Mouse (Mus musculus) heart, embryonic 11.5 days (tissue): ENCODE results near the gene Rnf215. TPM values are rescaled to one million over a fixed set of nuclear protein-coding genes. Genes with fewer than 3 reads are reported as not detected.
A peak's percentile ranks its signal among the peaks of the same experiment; 100 is the strongest.

Experiments
- ATAC-seq: fragments of 200-750 bp; cut with Nextera tagmentation; replicated peaks from 2 replicates; pipeline ENCODE4 v1.8.0; 2017; ENCODE audit warnings: moderate library complexity; ENCODE audit not compliant: insufficient number of reproducible peaks, low FRiP score, low TSS enrichment
- H3K27ac ChIP-seq: fragments of 300-500 bp; sonication (generic); 2 replicates; pipeline ENCODE4 v1.5.1; 2014; ENCODE audit warnings: mild to moderate bottlenecking, low read depth, low read length
- H3K27me3 ChIP-seq: fragments of 300-500 bp; sonication (generic); 2 replicates; pipeline ENCODE4 v1.6.1; 2014; ENCODE audit warnings: mild to moderate bottlenecking, low read length, mixed read lengths; ENCODE audit not compliant: control insufficient read depth, insufficient read depth
- H3K36me3 ChIP-seq: fragments of 300-500 bp; sonication (generic); 2 replicates; pipeline ENCODE4 v1.6.1; 2014; ENCODE audit warnings: mild to moderate bottlenecking, low read length, moderate library complexity, mixed read lengths; ENCODE audit not compliant: control insufficient read depth, insufficient read depth
- H3K4me1 ChIP-seq: fragments of 300-500 bp; sonication (generic); 2 replicates; pipeline ENCODE4 v1.6.1; 2014; ENCODE audit warnings: low read length; ENCODE audit not compliant: control insufficient read depth, insufficient read depth
- H3K4me2 ChIP-seq: fragments of 300-500 bp; sonication (generic); 2 replicates; pipeline ENCODE4 v1.6.1; 2014; ENCODE audit warnings: mild to moderate bottlenecking, moderate library complexity
- H3K4me3 ChIP-seq: fragments of 300-500 bp; sonication (generic); 2 replicates; pipeline ENCODE4 v1.5.1; 2014; ENCODE audit warnings: low read depth, low read length
- H3K9ac ChIP-seq: fragments of 300-500 bp; sonication (generic); 2 replicates; pipeline ENCODE4 v1.6.1; 2014; ENCODE audit warnings: mild to moderate bottlenecking, low read depth, low read length, moderate library complexity
- H3K9me3 ChIP-seq: fragments of 300-500 bp; sonication (generic); replicated peaks from 2 replicates; pipeline ENCODE4 v1.6.1; 2016; ENCODE audit warnings: low read length; ENCODE audit not compliant: control insufficient read depth
- WGBS: fragments of 180-500 bp; shearing (Covaris S2); extraction: QIAGEN DNeasy Blood & Tissue Kit; methylation state at CpG from one replicate; pipeline ENCODE4 v1.1.7; 2014; ENCODE audit not compliant: insufficient replicate concordance; 5-methylcytosine and 5-hydroxymethylcytosine counted together
- polyA plus RNA-seq: library from polyadenylated mRNA; unstranded; fragments of >200 nt; fragmentation: Nextera tagmentation; extraction: Ambion mirVana; gene quantifications from 2 replicates; pipeline ENCODE4 v1.2.1, GENCODE M21; 2014

Rnf215 gene
- polyA plus RNA-seq, 1 experiment from 2014 or later = 13.7 TPM

DNA sequence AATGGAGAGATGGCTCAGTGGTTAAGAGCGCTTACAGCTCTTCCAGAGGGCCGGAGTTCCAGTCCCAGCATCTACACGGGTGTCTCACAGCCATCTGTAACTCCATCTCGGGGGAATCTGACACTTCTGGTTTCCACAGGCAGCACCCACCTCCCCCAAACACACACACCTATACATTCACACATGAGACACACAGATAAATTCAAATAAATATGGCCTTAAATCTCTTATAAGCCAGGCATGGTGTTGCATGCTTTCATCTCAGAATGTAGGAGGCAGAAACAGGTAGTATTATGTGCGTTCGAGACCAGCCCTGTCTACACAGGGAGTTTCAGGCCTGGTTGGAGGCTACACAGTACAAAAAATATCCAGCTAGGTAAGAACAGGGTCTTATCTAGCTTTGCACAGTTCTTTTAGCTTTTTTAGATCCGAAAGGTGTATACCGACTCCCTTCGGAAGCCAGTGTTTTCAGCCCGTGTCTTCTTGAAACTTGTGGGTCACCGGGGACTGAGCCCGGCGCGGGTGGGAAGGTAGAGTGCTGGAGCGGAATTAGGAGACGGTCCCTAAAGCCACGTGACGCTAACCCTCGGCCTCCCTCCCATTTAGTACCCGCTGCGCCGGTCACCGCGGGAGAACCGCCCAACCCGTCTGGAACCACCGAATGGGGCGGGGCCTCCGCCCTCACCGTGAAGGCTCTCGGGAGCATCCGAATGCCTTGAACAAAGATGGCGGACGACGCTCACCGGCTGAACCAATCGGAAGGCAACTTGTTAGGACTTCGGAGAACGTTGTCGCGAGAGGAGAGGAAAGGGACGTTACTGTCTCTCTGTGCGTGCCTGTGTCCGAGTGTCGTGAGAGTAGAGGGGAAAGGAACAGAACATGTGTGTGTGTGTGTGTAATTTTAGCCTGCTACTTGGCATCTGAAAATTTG lies 38.7 kb upstream of the Rnf215 start:
- Histone ChIP-seq H3K4me1 (peaks cover 19% of the 10 kb centered on the region; the same call in 1 of the 2 replicates), H3K27ac (peak overlapping the region; percentile 92), H3K4me2 (peak overlapping the region; percentile 95), H3K9ac (peak overlapping the region; percentile 92), H3K36me3 (peaks cover 8% of the 10 kb centered on the region), H3K4me3 (peak overlapping the region; percentile 61), H3K27me3 (no peaks in the 10 kb centered on the region), H3K9me3 (no peaks in the 10 kb centered on the region)
- ATAC-seq = peak; percentile 94
- WGBS = 3% methylated on average over 45 of the region's 45 CpGs

DNA sequence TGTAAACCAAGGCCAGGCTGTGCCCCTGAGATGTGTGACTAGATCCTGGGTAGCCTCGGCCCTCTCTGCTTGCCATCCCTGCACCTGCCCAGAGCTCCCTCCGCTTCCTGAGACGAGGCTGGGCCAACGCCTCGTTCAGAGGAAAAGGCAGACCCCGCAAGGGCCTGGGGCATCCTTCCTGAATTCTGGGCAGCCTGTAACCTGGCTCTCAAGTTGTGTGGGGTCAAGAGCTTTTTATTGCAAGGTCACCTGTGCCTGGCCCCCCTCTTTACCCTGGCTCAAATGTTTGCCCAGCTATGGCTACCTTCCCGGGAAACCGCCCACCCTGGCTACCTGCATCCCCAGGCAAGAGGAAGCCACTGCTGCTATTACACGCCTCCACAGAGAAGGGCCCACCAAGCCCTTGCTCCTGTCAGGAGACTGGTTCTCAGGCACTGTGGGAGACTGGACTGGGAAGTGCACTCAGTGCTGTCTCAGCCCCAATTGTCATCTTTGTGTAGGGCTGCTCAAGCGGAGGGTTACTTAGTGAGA lies 37.8 kb upstream of the Rnf215 start:
- peak overlapping the region; percentile 95 for H3K4me2 ChIP-seq
- 33% methylated on average over 10 of the region's 10 CpGs for WGBS
- H3K27ac ChIP-seq = peak overlapping the region; percentile 92
- peak overlapping the region; percentile 61 for H3K4me3 ChIP-seq
- H3K9me3 ChIP-seq = no peaks in the 10 kb centered on the region
- peaks cover 19% of the 10 kb centered on the region; the same call in 1 of the 2 replicates for H3K4me1 ChIP-seq
- no peaks in the 10 kb centered on the region for H3K27me3 ChIP-seq
- peak overlapping the region; percentile 92 for H3K9ac ChIP-seq
- no peaks in the 10 kb centered on the region; the same call in 1 of the 2 replicates for H3K36me3 ChIP-seq
- no peak for ATAC-seq

- H3K4me1 ChIP-seq = peaks cover 19% of the 10 kb centered on the region; the same call in 1 of the 2 replicates
- no peak overlapping the region for H3K4me2 ChIP-seq
- H3K27me3 ChIP-seq = no peaks in the 10 kb centered on the region
- ATAC-seq = no peak
- WGBS = 68% methylated on average over 8 of the region's 8 CpGs
- H3K27ac ChIP-seq = no peak overlapping the region
- H3K9me3 ChIP-seq = no peaks in the 10 kb centered on the region
- no peak overlapping the region for H3K9ac ChIP-seq
- no peaks in the 10 kb centered on the region; the same call in 1 of the 2 replicates for H3K36me3 ChIP-seq
- H3K4me3 ChIP-seq = no peak overlapping the region
These were observed 36.9 kb upstream of the Rnf215 start for GRCm38 (mm10) chr11:4098120-4098519.

DNA sequence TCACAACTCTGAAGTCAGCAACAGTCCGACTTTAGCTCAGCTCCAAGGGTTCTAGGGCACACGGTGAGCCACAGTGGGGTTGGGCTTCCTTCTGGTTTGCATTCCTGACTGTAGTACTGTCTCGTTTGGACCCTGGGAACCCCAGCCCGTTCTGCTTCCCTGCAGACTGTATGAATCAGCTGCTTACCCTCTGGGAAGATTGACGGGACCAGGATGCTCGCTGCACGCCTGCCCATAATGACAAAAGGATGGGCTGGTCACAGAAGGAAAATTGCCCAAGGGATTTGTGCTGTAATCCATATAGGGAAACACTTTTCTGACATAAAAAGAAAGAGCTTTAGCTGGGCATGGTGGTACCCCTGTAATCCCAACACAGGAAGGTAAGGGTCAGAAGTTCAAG lies 36.2 kb upstream of the Rnf215 start:
- H3K27ac ChIP-seq = no peak overlapping the region
- no peak for ATAC-seq
- H3K36me3 ChIP-seq = no peaks in the 10 kb centered on the region; the same call in 1 of the 2 replicates
- H3K9me3 ChIP-seq = no peaks in the 10 kb centered on the region
- no peaks in the 10 kb centered on the region for H3K27me3 ChIP-seq
- peaks cover 15% of the 10 kb centered on the region; the same call in 1 of the 2 replicates for H3K4me1 ChIP-seq
- no peak overlapping the region for H3K9ac ChIP-seq
- 73% methylated on average over 7 of the region's 7 CpGs for WGBS
- H3K4me2 ChIP-seq = no peak overlapping the region
- H3K4me3 ChIP-seq = no peak overlapping the region

DNA sequence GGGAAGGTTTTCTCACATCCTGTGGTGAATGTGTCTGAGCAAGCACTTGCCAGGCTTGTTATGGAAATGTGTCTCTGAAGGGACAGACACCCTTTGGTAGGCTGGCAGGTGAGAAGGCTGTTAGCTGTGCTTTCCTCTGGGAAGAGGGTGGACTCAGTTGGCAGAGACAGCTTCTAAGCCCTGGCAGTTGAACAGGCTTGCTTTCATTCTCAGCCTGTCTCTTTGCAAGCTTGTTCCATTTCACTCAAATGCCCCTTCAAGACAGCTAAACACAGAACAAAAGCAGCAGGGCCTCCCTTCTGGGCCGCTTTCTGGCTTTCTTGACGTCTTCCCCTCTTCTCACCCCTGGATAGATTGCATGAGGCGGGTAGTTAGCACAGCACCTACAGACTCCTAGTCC lies 35.6 kb upstream of the Rnf215 start:
- Histone ChIP-seq H3K27ac (no peak overlapping the region), H3K9me3 (no peaks in the 10 kb centered on the region), H3K36me3 (no peaks in the 10 kb centered on the region), H3K27me3 (no peaks in the 10 kb centered on the region), H3K4me2 (no peak overlapping the region), H3K4me3 (no peak overlapping the region), H3K9ac (no peak overlapping the region), H3K4me1 (peaks cover 14% of the 10 kb centered on the region; the same call in 1 of the 2 replicates)
- ATAC-seq = no peak
- 68% methylated on average over 3 of the region's 3 CpGs for WGBS

DNA sequence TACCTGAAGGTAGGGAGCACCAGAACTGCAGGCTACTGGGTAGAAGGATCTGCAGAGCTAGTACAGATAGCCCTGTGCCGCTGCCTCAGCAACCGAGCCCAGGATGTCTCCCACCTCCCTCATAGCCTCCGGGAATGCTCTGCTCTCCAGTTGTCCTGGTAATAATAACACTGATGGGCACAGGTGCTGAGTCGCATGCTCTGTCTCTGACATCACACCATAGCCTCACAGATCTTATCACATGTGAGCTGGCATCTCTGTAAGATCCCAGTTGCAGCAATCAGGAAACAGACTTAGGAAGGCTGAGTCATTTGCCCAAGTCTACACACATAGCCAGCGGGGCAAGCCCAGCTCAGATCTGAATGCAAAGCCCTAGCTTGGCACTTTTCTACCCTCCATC lies 33.2 kb upstream of the Rnf215 start:
- ATAC-seq = no peak
- 72% methylated on average over 5 of the region's 5 CpGs for whole genome bisulfite sequencing
- Histone ChIP-seq H3K4me3 (no peak overlapping the region), H3K4me1 (0 out of 2 replicates have a peak, but pooled peaks cover 3% of the 10 kb centered on the region), H3K27ac (no peak overlapping the region), H3K4me2 (no peak overlapping the region), H3K27me3 (no peaks in the 10 kb centered on the region), H3K9me3 (no peaks in the 10 kb centered on the region), H3K9ac (no peak overlapping the region), H3K36me3 (no peaks in the 10 kb centered on the region)

GRCm38 (mm10) chr11:4103522-4103921 lies 31.5 kb upstream of the Rnf215 start:
- Histone ChIP-seq H3K27me3 (no peaks in the 10 kb centered on the region), H3K4me2 (no peak overlapping the region), H3K9me3 (no peaks in the 10 kb centered on the region), H3K4me3 (no peak overlapping the region), H3K36me3 (no peaks in the 10 kb centered on the region), H3K27ac (no peak overlapping the region), H3K9ac (no peak overlapping the region), H3K4me1 (no peaks in the 10 kb centered on the region)
- whole genome bisulfite sequencing = 77% methylated on average over 14 of the region's 14 CpGs
- no peak for ATAC-seq

GRCm38 (mm10) chr11:4104989-4105388 lies 30.0 kb upstream of the Rnf215 start:
- H3K36me3 ChIP-seq = no peaks in the 10 kb centered on the region
- 75% methylated on average over 5 of the region's 5 CpGs for WGBS
- no peak for ATAC-seq

More at GRCm38 (mm10) chr11:4104989-4105388, 30.0 kb upstream of the Rnf215 start:
- no peak overlapping the region for H3K4me2 ChIP-seq
- no peaks in the 10 kb centered on the region for H3K27me3 ChIP-seq
- no peaks in the 10 kb centered on the region for H3K4me1 ChIP-seq
- no peak overlapping the region for H3K27ac ChIP-seq
- H3K4me3 ChIP-seq = no peak overlapping the region
- no peaks in the 10 kb centered on the region for H3K9me3 ChIP-seq
- no peak overlapping the region for H3K9ac ChIP-seq
